Mouse (Mus musculus) spleen, adult 18-20 months (tissue): ENCODE data around the gene Rpgrip1l.

Experiments
- DNase-seq, 2 experiments: peaks; one replicate each; pipeline ENCODE4 v3.0.0; 2022; ENCODE audit warnings: mixed read lengths in 2 of 2

Rpgrip1l gene

GRCm38 (mm10) chr8:91312835-91313832 is at the start of gene Rpgrip1l, which contains the start of gene Fto:
TSS of gene Rpgrip1l (minus strand) at chr8:91313262.
TSS of gene Fto (plus strand) at chr8:91313525.
- peak; percentile 92 to 93 for DNase-seq

GRCm38 (mm10) chr8:91360644-91361357 is 47.7 kb upstream of the Rpgrip1l start:
- no peak for DNase-seq

DNA sequence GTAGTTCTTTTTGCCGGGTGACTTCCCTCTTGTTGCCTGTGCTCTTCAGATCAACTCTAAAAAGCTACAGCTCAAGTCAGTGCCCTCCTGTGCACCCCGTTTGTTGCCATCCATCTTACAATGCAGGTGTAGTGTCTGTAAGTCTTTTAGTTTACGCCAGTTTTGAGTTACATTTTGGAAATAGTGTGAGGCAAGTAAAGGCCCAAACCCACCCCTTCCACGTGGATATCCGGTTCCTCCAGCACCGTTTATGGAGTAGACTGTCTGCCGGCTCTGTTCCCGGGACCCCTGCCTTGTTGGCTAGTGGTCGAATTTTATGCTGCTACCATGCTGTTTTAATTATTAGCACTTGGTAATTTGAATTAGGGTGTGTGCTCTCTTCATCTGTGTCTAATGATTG is 46.4 kb upstream of the Rpgrip1l start:
- no peak for DNase-seq

GRCm38 (mm10) chr8:91358016-91358415 is 45.0 kb upstream of the Rpgrip1l start:
- DNase-seq = no peak

DNA sequence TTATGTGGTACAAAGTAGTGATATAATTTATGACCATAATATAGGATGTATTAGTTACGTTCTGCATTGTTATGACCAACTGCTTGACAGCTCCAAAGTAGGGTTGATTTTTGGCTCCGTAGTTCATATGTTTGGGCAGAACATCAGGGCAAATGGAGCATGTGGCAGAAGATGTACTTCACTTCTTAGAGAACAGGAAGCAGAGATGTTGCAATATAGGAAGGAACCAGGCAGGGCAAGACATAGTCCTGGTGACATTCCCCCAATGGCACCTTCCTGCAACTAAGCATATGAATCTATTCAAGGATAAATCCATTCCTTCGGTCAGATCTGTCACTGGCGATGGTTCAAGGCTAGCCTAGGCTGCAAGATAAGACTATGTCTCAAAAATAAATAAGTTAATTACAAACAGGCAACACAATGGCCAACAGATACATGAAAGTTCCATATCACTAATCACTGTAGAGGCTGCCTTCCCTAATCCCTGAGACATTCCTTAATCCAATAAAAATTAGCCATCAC is 44.5 kb upstream of the Rpgrip1l start:
- no peak for DNase-seq

DNA sequence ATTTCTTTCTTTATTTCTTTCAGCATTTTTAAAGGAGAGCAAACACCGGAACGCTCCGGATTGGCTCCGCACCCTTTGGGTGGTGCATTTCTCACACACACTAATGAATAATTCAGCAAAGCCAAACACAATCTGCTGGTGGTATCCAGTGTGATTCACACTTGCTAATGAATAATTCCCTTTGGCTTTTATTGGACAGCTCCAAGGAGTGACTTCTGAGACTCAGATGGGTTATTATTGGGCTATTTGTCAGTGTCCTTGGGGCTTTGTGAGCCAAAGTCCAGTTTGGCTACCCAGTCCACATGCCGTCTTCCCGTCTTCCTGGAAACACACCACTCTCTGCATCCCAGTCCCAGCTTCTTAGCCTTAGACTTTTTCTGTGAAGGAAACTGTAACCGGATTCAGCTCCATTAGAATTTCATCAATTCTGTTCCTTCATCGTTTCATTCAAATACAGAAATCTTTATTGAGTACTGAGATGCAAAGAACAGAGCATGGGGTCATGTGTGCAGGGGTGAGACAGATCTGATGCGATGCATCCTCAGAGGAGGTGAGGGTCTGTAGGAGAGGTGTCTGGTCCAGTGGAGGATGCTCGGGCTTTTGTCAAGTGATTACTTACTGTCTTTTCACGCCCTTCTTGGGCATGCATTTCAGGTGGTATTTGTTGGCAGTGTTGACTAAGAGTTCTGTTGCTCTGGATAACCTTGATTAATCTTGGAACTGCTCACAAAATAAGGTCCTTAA is 43.1 kb upstream of the Rpgrip1l start:
- DNase-seq = no peak

DNA sequence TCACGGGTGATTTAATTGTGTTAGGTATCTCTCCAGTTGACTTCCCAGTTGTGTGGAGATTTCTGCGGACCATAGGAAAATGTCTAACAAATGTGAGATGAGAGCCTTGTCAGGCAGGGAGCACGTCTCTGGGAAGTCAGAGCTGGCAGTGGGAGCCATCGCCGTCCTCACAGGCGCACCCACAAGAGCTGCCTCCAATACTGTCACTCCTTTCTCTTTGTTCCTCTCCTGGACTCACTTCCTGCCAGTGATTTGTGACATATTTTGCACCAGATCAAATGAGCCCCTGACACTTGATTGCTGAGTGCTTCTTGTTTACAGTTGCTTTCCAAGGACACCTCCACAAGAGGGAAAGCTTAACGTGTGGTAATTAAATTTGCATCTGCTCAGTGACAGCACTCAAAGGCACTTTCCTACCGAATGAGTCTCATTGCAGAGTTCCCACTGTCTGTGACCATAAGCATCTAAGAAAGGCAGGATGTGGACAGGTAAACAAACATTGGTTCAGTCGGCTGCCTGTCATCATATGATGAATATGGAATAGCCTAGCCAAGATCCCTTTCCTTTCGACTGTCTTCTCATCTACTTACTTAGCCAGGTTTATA is 42.3 kb upstream of the Rpgrip1l start:
- no peak for DNase-seq

DNA sequence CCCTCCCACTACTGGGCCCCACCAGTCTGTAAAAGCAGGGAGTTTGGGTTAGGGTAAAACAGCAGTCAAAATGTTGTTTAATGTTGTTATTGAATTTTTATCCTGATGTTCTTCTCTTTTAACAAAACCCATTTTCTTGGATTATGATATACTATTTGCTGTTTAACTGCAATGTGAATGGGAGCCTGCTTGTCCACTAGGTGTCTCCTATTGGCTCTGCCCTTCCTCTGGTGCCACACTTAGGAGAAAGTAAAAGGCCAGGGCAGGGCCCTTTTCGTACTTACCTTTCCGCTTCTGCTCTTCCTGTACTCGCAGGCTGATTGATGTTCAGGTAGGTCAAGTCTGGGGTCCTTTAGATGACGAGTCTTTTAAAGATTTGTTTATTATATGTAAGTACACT is 40.8 kb upstream of the Rpgrip1l start:
- DNase-seq = no peak

DNA sequence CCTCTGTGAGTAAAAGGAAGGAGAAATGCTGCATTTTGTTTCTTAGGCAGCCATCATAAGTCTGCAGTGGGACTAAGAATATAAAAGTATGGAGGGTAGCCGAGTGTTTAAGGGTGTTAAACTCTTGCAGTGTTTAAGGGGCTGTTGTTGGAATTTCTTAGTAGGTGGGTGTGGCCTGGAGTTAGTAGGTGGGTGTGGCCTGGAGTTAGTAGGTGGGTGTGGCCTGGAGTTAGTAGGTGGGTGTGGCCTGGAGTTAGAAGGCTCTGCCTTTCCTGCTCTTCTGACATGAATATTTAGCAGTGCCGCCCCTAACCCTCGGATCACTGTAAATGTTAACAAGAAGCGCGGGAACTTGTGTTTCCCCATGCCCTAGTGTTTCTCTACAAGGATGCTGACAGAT is 40.0 kb upstream of the Rpgrip1l start:
- no peak for DNase-seq

GRCm38 (mm10) chr8:91352598-91352997 is 39.5 kb upstream of the Rpgrip1l start:
- DNase-seq = no peak

- no peak for DNase-seq
Measured at GRCm38 (mm10) chr8:91350628-91351027, 37.6 kb upstream of the Rpgrip1l start.

GRCm38 (mm10) chr8:91349816-91350215 is 36.8 kb upstream of the Rpgrip1l start:
- no peak for DNase-seq

DNA sequence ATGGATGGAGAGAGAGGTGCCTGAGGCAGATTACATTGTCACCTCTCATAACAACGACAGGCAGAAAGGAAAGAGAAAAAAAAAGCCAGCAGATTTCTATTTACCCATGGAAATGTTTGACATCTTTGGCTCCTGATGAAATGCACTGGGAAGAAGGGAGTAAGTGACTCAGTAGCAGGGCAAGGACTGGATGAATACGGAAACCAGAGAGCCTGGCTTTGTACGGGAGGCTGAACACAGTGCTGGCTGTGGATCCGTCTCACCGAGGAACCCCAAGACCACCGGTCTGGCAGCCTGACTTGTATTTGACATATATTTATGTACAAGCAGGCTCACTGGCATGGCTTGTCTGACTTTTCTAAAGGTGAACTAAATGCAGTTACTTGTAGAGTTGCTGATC is 34.5 kb upstream of the Rpgrip1l start:
- DNase-seq = no peak

- no peak for DNase-seq
Measured at GRCm38 (mm10) chr8:91347146-91347545, 34.1 kb upstream of the Rpgrip1l start.

GRCm38 (mm10) chr8:91344659-91345058 is 31.6 kb upstream of the Rpgrip1l start:
- DNase-seq = no peak

DNA sequence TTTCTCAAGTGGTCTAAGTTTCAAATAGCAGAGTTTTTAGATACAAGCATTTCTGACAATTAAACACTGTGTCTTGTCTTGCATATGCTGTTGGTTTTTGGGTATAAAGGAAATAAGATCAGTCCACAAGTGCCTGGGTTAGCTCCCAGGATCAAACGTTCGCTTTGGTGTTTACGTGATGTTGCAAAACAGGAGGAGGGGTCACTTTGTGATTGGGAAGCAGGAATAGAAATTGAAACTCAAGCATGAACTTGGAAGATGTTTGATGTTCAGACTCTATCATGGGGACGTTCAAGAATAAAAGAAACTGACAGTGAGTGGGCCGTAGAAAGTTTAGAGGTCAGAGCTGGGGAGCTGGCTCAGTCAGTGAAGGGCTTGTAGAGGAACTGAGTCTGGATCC is 29.7 kb upstream of the Rpgrip1l start:
- no peak for DNase-seq

DNA sequence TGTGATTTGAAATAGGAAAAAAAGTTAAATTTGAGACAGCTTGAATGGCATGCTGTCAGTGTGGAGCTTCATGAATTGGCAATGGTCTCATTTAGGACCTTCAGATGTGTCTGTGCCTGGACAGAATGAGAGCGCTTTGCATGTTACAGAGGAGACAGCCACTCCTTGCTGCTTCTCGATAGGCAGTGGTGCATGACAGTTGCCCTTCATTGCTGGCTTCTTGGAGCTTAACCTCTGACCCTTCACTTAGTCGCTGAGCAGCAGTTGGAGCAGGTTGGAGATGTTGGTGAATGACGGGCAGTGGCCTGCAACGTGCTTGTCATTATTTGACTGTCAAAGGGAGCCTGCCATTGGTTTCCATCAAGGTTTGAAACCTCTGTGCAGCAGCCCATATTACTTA is 29.1 kb upstream of the Rpgrip1l start:
- DNase-seq = no peak

GRCm38 (mm10) chr8:91340746-91341145 is 27.7 kb upstream of the Rpgrip1l start:
- no peak for DNase-seq

GRCm38 (mm10) chr8:91339651-91340050 is 26.6 kb upstream of the Rpgrip1l start:
- no peak for DNase-seq

- no peak for DNase-seq
Measured at GRCm38 (mm10) chr8:91338389-91339154, 25.5 kb upstream of the Rpgrip1l start.

DNA sequence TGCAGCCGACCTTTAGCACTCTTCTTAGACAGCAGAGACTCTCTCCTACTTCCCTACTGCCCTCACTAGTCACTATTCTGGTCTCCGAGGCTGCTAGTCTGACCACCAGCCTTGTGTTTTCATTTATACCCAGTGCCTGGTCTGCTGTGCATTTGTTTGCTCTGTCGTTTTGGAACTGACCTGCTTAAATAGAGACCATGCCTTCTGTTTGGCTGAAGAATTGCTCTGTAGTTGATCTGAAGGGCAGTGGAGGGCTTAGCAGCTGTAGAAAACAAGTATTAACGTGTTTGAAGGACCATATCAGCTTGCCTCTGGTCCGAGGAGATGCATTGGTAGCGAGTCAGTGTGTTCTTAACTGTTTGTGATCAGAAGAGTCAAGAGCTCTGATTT is 16.4 kb upstream of the Rpgrip1l start:
- no peak for DNase-seq

GRCm38 (mm10) chr8:91329056-91329455 is 16.0 kb upstream of the Rpgrip1l start:
- no peak for DNase-seq
